Mouse (Mus musculus): ENCODE data around the gene Grk6.

DNA sequence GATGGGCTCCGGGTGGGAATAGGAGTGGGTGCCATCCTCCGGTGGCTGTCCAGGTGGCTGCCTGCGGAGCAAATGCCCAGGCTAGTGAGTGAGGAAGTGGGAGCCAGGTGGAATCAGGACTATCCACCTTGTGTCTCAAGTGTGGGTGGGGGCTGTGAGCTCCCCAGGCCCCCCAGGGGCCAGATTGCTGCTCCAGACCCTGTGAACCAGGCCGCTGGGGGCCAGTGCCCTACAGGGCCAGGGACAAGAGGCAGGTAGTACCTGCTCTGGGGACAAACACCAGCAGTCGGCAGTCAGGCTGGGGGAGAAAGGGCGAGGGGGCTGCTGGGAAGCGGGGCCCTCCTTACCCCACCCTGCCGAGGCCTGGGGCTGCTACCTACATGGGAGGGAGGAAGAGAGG is 31.4 kb downstream of the Grk6 start:
- TF ChIP-seq POLR2A (IDR thresholded peaks at IDR 0.05; ENCODE audit: extremely low read depth, insufficient read depth, low read length) (no peak), CTCF (IDR thresholded peaks at IDR 0.05; ENCODE audit: low read depth, low read length) (no peak)

Measured in liver, adult 2 months (tissue).